Mouse (Mus musculus) E14TG2a.4 (cell line): ENCODE data around the gene Tomm40.
A peak's percentile ranks its signal among the peaks of the same experiment; 100 is the strongest.

Source experiments
- H3K27me3 ChIP-seq: 2 replicates; pipeline ENCODE4 v1.6.1; 2014; ENCODE audit warnings: low read length, control low read depth; ENCODE audit not compliant: insufficient read depth
- H3K36me3 ChIP-seq: 2 replicates; pipeline ENCODE4 v1.6.1; 2014; ENCODE audit warnings: low read length, control low read depth; ENCODE audit not compliant: insufficient read depth
- H3K4me1 ChIP-seq: replicated peaks from 2 replicates; pipeline ENCODE4 v1.6.1; 2014; ENCODE audit warnings: low read depth, low read length, control low read depth
- H3K4me3 ChIP-seq: replicated peaks from 2 replicates; pipeline ENCODE4 v1.5.1; 2014; ENCODE audit warnings: mild to moderate bottlenecking, low read length
- H3K9me3 ChIP-seq: 2 replicates; pipeline ENCODE4 v1.6.1; 2014; ENCODE audit warnings: low read length, control low read depth
- CTCF ChIP-seq: conservative IDR thresholded peaks from 2 replicates; pipeline ENCODE4 v1.5.1; 2014; ENCODE audit warnings: low read length
- NANOG ChIP-seq: IDR thresholded peaks from 2 replicates; pipeline ENCODE4 v1.6.1; 2014; ENCODE audit warnings: borderline replicate concordance, low read length, mixed read lengths
- POU5F1 ChIP-seq: IDR thresholded peaks from 2 replicates; pipeline ENCODE4 v1.6.1; 2014; ENCODE audit warnings: low read length, borderline replicate concordance

Tomm40 gene

GRCm38 (mm10) chr7:19718297-19718952 lies 3.2 kb upstream of the Tomm40 start:
- Histone ChIP-seq H3K9me3 (no peaks in the 10 kb centered on the region), H3K27me3 (no peaks in the 10 kb centered on the region), H3K36me3 (peaks cover 72% of the 10 kb centered on the region), H3K4me1 (peaks cover 58% of the 10 kb centered on the region), H3K4me3 (no peak overlapping the region)
- TF ChIP-seq POU5F1 = no peak
- TF ChIP-seq CTCF = no peak
- no peak for TF ChIP-seq NANOG

DNA sequence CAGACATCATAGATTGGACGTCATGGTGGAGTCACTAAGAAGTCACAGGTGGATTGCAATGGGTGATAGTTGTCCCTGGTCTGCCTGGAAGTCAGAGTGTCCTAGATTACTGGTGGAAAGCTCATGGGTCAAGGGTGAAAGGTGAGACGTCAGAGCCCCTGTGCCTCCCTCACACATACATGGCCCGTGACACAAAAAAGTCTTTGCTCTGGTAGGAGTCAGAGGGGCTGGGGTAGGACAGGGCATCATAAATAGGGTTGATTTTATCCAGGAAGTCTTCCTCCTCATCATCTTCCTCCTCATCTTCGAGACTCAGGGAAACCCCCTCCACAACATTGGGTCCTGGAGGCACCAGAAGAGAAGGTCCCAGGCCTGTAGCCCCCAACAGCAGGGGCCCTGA lies 2.1 kb upstream of the Tomm40 start:
- H3K27me3 ChIP-seq = no peaks in the 10 kb centered on the region
- no peak overlapping the region for H3K4me3 ChIP-seq
- TF ChIP-seq NANOG (no peak), POU5F1 (no peak), CTCF (no peak)
- H3K4me1 ChIP-seq = peaks cover 60% of the 10 kb centered on the region
- H3K9me3 ChIP-seq = no peaks in the 10 kb centered on the region
- H3K36me3 ChIP-seq = peaks cover 72% of the 10 kb centered on the region

DNA sequence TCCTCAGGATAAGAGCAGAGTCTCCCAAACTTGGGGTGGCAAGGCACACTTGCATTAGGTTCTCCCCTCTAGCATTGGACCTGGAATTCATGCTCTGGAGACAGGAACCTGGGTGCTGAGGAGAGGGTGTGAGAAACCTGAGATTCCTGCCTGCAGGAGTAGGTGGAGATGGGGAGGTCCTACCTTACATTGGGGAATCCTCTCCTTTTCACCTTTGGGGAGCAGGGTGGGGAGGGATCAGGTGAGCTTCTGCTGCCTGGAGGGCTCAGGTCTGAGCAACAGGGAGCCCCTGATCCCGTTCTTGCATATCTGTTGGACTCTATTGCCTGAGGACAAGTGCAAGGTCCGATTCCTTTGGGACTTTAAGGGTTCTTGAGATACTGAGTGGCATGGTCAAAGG lies 1.6 kb upstream of the Tomm40 start:
- Histone ChIP-seq H3K36me3 (peaks cover 74% of the 10 kb centered on the region), H3K4me3 (peak overlapping the region; percentile 76), H3K9me3 (no peaks in the 10 kb centered on the region), H3K27me3 (no peaks in the 10 kb centered on the region), H3K4me1 (peaks cover 60% of the 10 kb centered on the region)
- TF ChIP-seq POU5F1 (no peak), NANOG (no peak), CTCF (no peak)

DNA sequence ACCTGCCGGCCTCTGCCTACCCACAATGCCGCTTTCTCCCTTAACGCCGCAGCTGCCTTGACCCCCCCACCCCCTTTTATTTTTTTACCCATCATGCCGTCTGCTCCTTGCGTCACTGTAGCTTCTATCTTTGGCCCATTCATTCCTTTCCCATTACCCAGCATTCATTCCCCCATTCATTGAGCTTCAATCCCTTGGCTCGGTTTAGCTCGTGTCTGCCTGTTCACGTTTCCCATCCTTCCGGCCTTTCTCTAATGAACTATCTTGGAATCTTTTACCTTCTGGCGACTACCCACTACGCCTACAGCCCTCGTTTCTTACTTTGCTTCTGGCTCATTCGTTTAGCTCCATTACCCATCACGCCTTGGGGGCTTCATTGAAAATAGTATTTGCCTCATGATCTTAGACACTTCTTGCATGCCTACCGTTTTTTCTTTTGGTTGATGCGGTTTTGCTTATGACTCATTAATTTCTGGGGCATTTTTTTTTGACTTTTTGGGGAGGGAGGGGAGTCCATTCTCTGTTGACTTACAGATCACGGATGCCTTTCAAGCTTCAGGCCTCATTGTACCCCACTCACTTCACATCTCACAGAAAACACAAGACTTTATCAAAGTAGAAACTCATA lies 931 bp upstream of the Tomm40 start:
- Histone ChIP-seq H3K4me3 (peak overlapping the region; percentile 76), H3K9me3 (no peaks in the 10 kb centered on the region), H3K36me3 (peaks cover 74% of the 10 kb centered on the region), H3K4me1 (peaks cover 65% of the 10 kb centered on the region), H3K27me3 (no peaks in the 10 kb centered on the region)
- TF ChIP-seq NANOG (no peak), CTCF (no peak), POU5F1 (no peak)

DNA sequence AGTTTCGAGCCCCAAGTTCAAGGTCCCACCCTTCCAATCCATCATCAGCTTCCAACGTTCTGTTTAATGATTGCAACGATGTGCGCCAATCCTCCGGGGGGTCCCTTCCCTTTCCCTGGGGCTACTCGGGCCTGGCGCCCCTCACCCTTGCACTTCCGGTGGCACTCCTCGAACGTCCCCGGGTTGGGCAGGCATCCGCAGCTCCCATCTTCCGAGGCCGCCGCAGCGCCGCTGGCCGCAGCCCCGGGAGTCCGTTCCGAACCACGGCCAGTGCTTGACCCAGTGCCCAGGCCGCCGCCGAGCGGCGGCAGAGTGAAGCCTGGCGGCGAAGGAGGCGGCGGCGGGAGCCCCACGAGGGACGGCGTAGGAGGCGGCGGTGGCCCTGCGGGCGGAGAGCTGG lies 402 bp downstream of the Tomm40 start:
- no peaks in the 10 kb centered on the region for H3K27me3 ChIP-seq
- H3K36me3 ChIP-seq = peaks cover 74% of the 10 kb centered on the region
- H3K9me3 ChIP-seq = no peaks in the 10 kb centered on the region
- H3K4me3 ChIP-seq = peak overlapping the region; percentile 100
- no peak for TF ChIP-seq POU5F1
- TF ChIP-seq CTCF = no peak
- TF ChIP-seq NANOG = no peak
- H3K4me1 ChIP-seq = peaks cover 75% of the 10 kb centered on the region

DNA sequence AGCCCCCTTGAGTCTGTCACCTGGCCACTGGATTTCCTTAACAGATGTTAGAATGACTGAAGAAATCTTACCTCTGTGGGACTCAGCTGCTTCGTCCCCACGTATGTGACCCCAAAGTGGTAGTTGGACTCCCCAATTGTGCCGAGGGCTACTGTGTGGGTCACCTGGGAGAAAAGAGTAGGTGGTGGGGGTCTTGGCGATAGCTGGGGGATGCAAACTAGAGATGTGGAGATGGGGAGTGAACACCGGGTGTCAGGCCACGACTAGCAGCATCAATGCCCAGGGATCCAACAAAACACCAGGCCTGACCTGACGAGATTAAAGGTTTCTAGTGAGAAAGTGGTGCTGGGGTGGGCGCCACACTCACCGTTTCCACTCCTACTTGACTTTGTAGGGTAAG lies 1.6 kb downstream of the Tomm40 start:
- Histone ChIP-seq H3K4me3 (peak overlapping the region; percentile 100), H3K9me3 (no peaks in the 10 kb centered on the region), H3K27me3 (no peaks in the 10 kb centered on the region), H3K36me3 (peaks cover 74% of the 10 kb centered on the region), H3K4me1 (peaks cover 74% of the 10 kb centered on the region)
- TF ChIP-seq POU5F1 = no peak
- no peak for TF ChIP-seq CTCF
- TF ChIP-seq NANOG = no peak

DNA sequence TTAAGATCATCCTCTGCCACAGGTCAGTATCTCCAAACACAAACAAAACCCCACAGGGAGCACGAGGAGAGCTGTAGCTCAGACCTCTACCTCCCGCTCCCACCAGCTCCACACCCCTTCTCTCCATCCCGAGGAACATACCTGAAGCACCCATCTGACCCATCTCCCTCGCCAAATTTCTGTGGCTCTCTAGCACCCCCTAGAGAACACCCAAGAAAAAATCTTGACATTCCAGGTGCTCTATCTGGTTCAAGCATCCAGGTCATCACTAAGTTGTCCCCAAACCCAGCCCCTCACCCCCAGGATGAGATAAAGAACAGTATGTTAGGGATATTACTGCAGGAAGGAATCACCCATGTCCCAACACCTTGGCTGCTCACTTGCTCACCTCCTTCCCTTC lies 2.0 kb downstream of the Tomm40 start:
- Histone ChIP-seq H3K9me3 (no peaks in the 10 kb centered on the region), H3K4me1 (peaks cover 70% of the 10 kb centered on the region), H3K27me3 (no peaks in the 10 kb centered on the region), H3K4me3 (peak overlapping the region; percentile 100), H3K36me3 (peaks cover 73% of the 10 kb centered on the region)
- TF ChIP-seq POU5F1 (no peak), NANOG (no peak), CTCF (peak; percentile 60)

DNA sequence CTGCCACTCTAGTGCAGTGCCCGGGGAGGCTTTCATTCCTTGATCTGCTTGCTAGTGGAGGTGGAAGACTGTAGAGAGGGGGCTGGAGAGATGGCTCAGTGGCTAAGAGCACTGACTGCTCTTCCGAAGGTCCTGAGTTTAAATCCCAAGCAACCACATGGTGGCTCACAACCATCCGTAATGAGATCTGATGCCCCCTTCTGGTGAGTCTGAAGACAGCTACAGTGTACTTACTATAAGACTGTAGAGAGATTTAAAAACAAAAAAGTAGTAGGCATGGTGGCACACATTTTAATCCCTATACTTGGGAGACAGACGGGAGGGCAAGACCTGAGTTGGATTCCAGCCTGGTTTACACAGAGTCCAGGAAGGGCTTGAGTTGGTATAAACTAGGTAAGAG lies 2.8 kb downstream of the Tomm40 start:
- no peak for TF ChIP-seq POU5F1
- TF ChIP-seq CTCF = peak; percentile 29
- H3K4me1 ChIP-seq = peaks cover 67% of the 10 kb centered on the region
- H3K27me3 ChIP-seq = no peaks in the 10 kb centered on the region
- H3K9me3 ChIP-seq = no peaks in the 10 kb centered on the region
- H3K4me3 ChIP-seq = no peak overlapping the region; the same call in 1 of the 2 replicates
- peaks cover 75% of the 10 kb centered on the region for H3K36me3 ChIP-seq
